Mouse (Mus musculus): ENCODE results near the gene Gm17584. TPM values are rescaled to one million over a fixed set of nuclear protein-coding genes. Genes with fewer than 3 reads are reported as not detected.
"Not testable (repeated sequence)": the region's sequence is repeated elsewhere in the genome, so short reads cannot be mapped to it uniquely, and the experiment has no call there.

The Gm17584 gene
- total RNA-seq (2017): not detected in 2 replicates

- ATAC-seq (ENCODE audit: extremely low read depth, insufficient number of reproducible peaks, low FRiP score, poor library complexity, severe bottlenecking): not testable (repeated sequence)
Observed at GRCm38 (mm10) chrX:124500263-124500662, at the start of gene Gm17584. Gm17584 (plus strand) TSS chrX:124500563.

Other genes with a start within 250 kb of the Gm17584 start
- not detected in 2 replicates for gene Gm17469, start 129.3 kb downstream of the Gm17584 start, total RNA-seq (2017)

Data from neutrophil, adult 5-6 weeks (primary cell).